Mouse (Mus musculus): ENCODE measurements at regions not wholly inside any gene's neighbourhood (a gene's known extent, or its start where the extent isn't known, plus 50 kb on each side); places are given as distances from the start of the nearest gene placed in this dataset.

DNA sequence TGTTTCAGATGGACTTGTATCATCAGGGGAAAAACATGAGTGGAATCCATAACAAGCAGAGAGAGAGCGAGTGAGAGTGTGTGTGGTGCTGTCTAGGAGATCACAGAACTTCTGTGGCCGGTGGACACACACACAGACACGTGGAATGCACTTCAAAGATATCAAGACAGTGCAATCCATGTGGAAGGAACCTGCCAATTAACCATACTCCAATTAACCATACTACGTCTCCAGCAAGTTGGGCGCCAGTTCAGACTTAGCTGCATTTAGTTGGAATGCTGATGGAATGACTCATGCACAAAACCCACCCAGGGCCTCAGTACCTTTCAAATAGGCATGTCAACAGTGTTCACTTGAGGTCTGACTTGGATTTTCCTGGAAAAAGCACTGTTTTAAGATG lies 172.8 kb upstream of the Rnd3 start:
- TF ChIP-seq CTCF (IDR thresholded peaks at IDR 0.05; ENCODE audit: extremely low read depth, insufficient read length, insufficient replicate concordance, low read depth, low read length) (no peak), POLR2A (IDR thresholded peaks at IDR 0.05; ENCODE audit: low read depth, low read length) (no peak)
